Mouse (Mus musculus) kidney, postnatal 0 days (tissue): ENCODE data around the gene Ubxn11. TPM values are rescaled to one million over a fixed set of nuclear protein-coding genes. Genes with fewer than 3 reads are reported as not detected.

Experiments used
- ATAC-seq: fragments of 200-750 bp; cut with Nextera tagmentation; replicated peaks from 2 replicates; pipeline ENCODE4 v1.8.0; 2017; ENCODE audit warnings: low read depth, moderate number of reproducible peaks, moderate TSS enrichment, moderate library complexity; ENCODE audit not compliant: low FRiP score
- DNase-seq: peaks from one replicate; pipeline ENCODE4 v3.0.0-alpha.2; 2016; ENCODE audit warnings: low spot score
- H3K27ac ChIP-seq: fragments of 300-500 bp; sonication (generic); 2 replicates; pipeline ENCODE4 v1.5.1; 2014; ENCODE audit warnings: mild to moderate bottlenecking
- H3K27me3 ChIP-seq: fragments of 300-500 bp; sonication (generic); 2 replicates; pipeline ENCODE4 v1.6.1; 2014; ENCODE audit warnings: low read length, mixed read lengths; ENCODE audit not compliant: insufficient read depth
- H3K36me3 ChIP-seq: fragments of 300-500 bp; sonication (generic); 2 replicates; pipeline ENCODE4 v1.6.1; 2014; ENCODE audit warnings: low read length, mixed read lengths; ENCODE audit not compliant: insufficient read depth
- H3K4me1 ChIP-seq: fragments of 300-500 bp; sonication (generic); replicated peaks from 2 replicates; pipeline ENCODE4 v1.6.1; 2014; ENCODE audit warnings: antibody characterized with exemption, low read length, mixed read lengths; ENCODE audit not compliant: insufficient read depth
- H3K4me2 ChIP-seq: fragments of 300-500 bp; sonication (generic); 2 replicates; pipeline ENCODE4 v1.6.1; 2014; ENCODE audit warnings: mild to moderate bottlenecking, low read length, moderate library complexity, mixed read lengths
- H3K4me3 ChIP-seq: fragments of 300-500 bp; sonication (generic); replicated peaks from 2 replicates; pipeline ENCODE4 v1.5.1; 2014; ENCODE audit warnings: low read depth, low read length
- H3K9ac ChIP-seq: fragments of 300-500 bp; sonication (generic); 2 replicates; pipeline ENCODE4 v1.6.1; 2014; ENCODE audit warnings: low read depth, low read length
- H3K9me3 ChIP-seq: fragments of 300-500 bp; sonication (generic); replicated peaks from 2 replicates; pipeline ENCODE4 v1.6.1; 2016; ENCODE audit warnings: low read length, inconsistent platforms, mixed read lengths
- CTCF ChIP-seq: IDR thresholded peaks from 2 replicates; pipeline ENCODE4 v1.5.1; 2016; ENCODE audit warnings: antibody characterized with exemption, low read depth, mild to moderate bottlenecking, moderate library complexity
- WGBS: fragments of 180-500 bp; shearing (Covaris S2); extraction: QIAGEN DNeasy Blood & Tissue Kit; methylation state at CpG from one replicate; pipeline ENCODE4 v1.1.7; 2014; 5-methylcytosine and 5-hydroxymethylcytosine counted together
- polyA plus RNA-seq: library from polyadenylated mRNA; unstranded; fragments of >200 nt; fragmentation: Nextera tagmentation; extraction: Ambion mirVana; gene quantifications from 2 replicates; pipeline ENCODE4 v1.2.1, GENCODE M21; 2015

Ubxn11 gene
- polyA plus RNA-seq, 1 experiment from 2014 or later: 7.8 TPM

DNA sequence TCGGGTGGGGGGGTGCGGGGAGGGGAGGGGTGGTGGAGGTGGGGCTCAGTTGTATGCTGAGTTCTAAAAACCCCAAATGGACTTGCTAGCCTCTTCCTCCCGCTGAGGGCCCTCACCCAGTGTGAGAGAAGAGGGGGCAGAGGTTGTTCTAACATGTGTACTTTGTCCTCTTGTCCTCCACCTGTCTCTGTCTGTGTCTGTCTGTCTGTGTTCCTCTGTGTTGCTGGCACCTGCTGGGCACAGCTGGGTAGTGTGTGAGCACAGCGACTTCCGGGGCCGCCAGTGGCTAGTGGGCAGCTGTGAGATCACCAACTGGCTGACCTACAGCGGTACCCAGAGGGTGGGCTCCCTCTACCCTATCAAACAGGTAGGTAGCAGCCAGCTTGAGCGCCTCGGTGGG lies 13.3 kb upstream of the Ubxn11 start:
- Histone ChIP-seq H3K4me3 (no peak overlapping the region), H3K36me3 (no peaks in the 10 kb centered on the region)
- 81% methylated on average over 9 of the region's 9 CpGs for WGBS

DNA sequence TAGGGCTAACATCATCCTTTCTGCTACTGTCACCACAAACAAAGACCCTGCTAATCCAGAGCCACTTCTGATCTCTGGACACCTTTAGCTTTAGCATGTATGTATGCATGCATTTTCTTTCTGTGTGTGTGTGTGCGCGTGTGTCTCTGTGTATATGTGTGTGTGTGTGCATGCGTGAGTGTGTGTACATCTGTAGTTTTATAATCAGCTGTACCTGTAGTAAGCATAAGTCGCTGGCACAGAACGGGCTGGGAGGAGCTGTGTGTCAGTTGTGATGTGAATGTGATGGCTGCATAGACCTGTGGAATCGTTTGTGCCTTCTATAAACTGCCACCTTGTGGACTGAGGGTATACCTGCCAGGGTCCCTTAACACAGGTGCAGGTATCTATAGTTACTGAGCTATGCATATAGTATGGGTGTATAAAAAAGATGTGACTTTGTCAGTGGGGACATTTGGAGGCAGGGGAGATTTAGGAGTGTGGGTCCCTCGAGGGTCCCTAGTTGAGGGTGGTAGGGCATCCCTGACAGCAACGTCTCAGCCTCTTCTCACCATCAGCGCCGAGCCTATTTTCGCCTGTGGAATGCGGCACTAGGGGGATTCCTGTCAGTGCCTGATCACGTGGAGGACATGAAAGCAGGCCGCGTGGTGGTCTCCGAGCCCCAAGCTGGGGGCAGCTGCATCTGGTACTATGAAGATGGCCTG lies 11.7 kb upstream of the Ubxn11 start:
- Histone ChIP-seq H3K4me2 (no peak overlapping the region), H3K4me3 (no peak overlapping the region), H3K9me3 (no peaks in the 10 kb centered on the region), H3K27ac (no peak overlapping the region), H3K4me1 (no peaks in the 10 kb centered on the region), H3K27me3 (no peaks in the 10 kb centered on the region), H3K36me3 (no peaks in the 10 kb centered on the region), H3K9ac (no peak overlapping the region)
- TF ChIP-seq CTCF: no peak
- WGBS: 83% methylated on average over 16 of the region's 16 CpGs
- DNase-seq (no peak), ATAC-seq (no peak)

More for the DNA sequence above, 13.3 kb upstream of the Ubxn11 start:
- no peak for DNase-seq
- 0 out of 2 replicates have a peak, but pooled peaks have one; percentile 23 for ATAC-seq
- TF ChIP-seq CTCF: no peak
- Histone ChIP-seq H3K27me3 (no peaks in the 10 kb centered on the region), H3K9ac (no peak overlapping the region), H3K27ac (no peak overlapping the region), H3K4me2 (no peak overlapping the region), H3K9me3 (no peaks in the 10 kb centered on the region), H3K4me1 (no peaks in the 10 kb centered on the region)

DNA sequence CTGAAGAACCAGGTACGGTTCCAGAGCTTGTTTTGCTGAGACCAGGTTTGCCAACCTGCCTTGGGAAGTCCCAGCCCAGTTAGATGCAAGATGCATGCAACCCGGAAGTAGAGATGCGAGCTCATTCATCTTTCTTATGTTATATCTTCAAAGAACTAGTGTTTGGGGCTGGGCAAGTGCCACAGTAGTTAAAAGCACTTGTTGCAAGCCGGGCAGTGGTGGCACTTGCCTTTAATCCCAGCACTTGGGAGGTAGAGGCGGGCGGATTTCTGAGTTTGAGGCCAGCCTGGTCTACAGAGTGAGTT lies 11.2 kb upstream of the Ubxn11 start:
- no peak for ATAC-seq
- TF ChIP-seq CTCF: no peak
- Histone ChIP-seq H3K27me3 (no peaks in the 10 kb centered on the region), H3K9ac (no peak overlapping the region), H3K4me2 (no peak overlapping the region), H3K4me3 (no peak overlapping the region), H3K36me3 (no peaks in the 10 kb centered on the region), H3K4me1 (no peaks in the 10 kb centered on the region), H3K27ac (no peak overlapping the region), H3K9me3 (no peaks in the 10 kb centered on the region)
- no peak for DNase-seq
- 85% methylated on average over 6 of the region's 6 CpGs for WGBS

DNA sequence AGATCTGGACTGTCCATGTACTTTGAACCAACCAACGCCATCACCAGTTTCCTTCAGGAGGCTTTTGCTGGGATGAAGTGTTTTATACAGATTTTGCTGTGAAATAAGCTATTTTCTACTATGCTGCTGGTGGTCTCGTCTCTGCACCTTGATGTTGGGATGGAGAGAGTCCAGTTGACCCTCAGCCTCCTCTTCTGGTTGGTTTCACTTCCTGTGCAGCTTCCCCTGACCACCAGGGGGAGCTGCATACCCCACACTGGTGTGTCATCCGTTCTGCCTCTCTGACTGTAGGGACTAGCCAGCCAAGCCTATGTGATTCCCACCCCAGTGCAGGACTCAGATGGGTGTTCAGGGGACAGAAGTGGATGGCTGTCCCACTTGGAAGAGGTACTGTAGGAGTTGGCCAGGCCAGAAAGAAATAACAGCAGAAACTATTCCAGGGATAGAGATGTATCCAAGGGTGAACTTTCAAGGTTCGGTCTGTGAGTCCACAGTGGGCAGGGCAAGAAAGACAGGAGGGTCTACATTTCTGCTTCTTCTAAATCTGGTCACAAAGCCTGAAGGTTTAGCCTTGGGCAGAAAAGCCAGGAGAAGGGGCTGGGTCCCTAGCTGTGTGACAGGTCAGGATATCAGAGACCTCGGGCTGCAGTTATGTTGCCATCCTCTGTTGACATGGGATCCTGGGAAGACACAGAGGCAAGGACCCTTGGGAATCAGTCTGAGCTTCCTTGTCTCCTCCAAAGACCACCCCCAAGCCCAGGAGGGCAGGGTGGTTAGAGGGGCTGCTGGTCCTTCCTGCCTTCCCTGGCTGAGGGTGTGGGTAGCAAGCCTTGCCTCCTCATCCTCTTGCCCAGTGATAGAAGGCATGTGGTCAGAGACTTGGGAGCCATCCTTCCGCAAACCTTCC lies 9.7 kb upstream of the Ubxn11 start:
- H3K27ac ChIP-seq: no peak overlapping the region
- H3K4me2 ChIP-seq: no peak overlapping the region
- no peaks in the 10 kb centered on the region for H3K9me3 ChIP-seq
- H3K27me3 ChIP-seq: no peaks in the 10 kb centered on the region
- no peak overlapping the region for H3K9ac ChIP-seq
- TF ChIP-seq CTCF: peak; percentile 80
- WGBS: 71% methylated on average over 6 of the region's 6 CpGs
- no peaks in the 10 kb centered on the region for H3K36me3 ChIP-seq
- DNase-seq (peak; percentile 64), ATAC-seq (0 out of 2 replicates have a peak, but pooled peaks have one; percentile 26)
- no peaks in the 10 kb centered on the region for H3K4me1 ChIP-seq
- H3K4me3 ChIP-seq: no peak overlapping the region

DNA sequence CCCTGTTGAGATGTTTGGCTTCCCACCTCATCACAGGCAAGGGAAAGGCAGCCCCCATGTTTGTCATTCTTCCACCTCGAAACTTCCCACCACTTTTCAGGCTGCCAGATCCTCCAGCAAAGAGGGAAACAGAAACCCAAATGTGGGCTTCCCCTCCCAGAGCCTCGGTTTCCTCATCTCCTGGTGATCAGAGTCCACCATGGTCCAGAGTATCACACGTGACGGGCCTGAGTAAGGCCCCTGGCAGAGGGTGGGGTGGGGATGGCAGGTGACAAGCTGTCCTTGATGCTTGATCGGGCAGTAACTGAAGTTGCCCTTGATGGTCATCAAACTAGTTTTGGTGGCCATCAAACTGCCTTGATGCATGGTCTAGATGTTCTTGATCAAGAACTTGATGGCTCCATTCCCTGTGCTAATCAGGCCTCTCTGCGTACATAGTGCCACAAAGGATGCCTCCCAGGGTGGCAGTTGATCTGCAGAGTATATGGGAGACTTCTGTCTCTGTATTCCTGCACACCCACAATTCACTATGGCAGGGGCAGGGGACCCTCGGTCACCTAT lies 8.3 kb upstream of the Ubxn11 start:
- Histone ChIP-seq H3K4me3 (no peak overlapping the region), H3K4me1 (no peaks in the 10 kb centered on the region), H3K4me2 (no peak overlapping the region), H3K9ac (no peak overlapping the region), H3K27ac (no peak overlapping the region), H3K9me3 (no peaks in the 10 kb centered on the region), H3K36me3 (no peaks in the 10 kb centered on the region), H3K27me3 (no peaks in the 10 kb centered on the region)
- ATAC-seq (no peak), DNase-seq (no peak)
- WGBS: 87% methylated on average over 7 of the region's 7 CpGs
- no peak for TF ChIP-seq CTCF

DNA sequence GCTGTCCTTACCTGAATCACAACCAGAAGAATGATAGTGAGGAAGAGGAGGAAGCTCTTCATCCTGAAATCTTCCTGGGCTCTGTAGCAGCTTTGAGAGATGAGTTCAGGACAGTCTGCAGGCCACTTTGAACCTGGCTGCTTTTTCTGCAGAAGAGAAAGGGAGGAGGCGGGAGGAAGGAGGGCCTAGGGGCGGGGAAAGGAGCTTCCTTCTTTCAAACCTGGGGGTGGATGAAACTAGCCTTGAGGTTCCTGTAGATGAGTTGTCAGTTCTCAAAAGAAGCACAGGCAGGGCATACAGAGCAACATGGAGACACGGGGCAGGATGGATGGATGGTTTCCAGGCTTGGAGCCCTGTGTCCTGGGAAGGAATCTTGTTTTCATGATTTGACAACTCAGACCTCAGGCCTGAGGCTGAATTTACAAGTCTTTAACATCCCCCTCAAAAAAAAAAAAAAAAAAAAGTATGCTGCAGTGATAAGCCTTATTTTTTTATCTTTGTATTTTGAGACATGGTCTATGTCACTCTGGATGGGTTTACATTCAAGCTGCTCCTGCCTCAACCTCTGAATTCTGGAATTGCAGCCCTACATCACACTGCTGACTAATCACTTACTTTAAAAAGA lies 7.3 kb upstream of the Ubxn11 start, which contains the start of gene Cd52:
TSS of gene Cd52 (minus strand) at position 160 of the 625 bp plus-strand sequence.
- DNase-seq (no peak), ATAC-seq (no peak)
- no peak for TF ChIP-seq CTCF
- Histone ChIP-seq H3K9ac (no peak within 1 kb of the TSS), H3K4me3 (no peak within 1 kb of the TSS), H3K36me3 (no peaks in the 10 kb centered on the region), H3K9me3 (no peaks in the 10 kb centered on the region), H3K4me2 (no peak within 1 kb of the TSS), H3K4me1 (no peaks in the 10 kb centered on the region), H3K27ac (no peak within 1 kb of the TSS), H3K27me3 (no peaks in the 10 kb centered on the region)
- WGBS: 68% methylated on average over 3 of the region's 3 CpGs
